Mouse (Mus musculus) C2C12 (cell line): Measurements from ENCODE around the gene Gm10840. TPM values are rescaled to one million over a fixed set of nuclear protein-coding genes. Genes with fewer than 3 reads are reported as not detected.
"Not testable (repeated sequence)": the region's sequence is repeated elsewhere in the genome, so short reads cannot be mapped to it uniquely, and the experiment has no call there.

Experiments used
- H3K27me3 ChIP-seq: one replicate; pipeline ENCODE4 v1.6.1; 2011; ENCODE audit not compliant: control insufficient read depth, insufficient read depth, insufficient read length
- H3K36me3 ChIP-seq: one replicate; pipeline ENCODE4 v1.6.1; 2011; ENCODE audit not compliant: control insufficient read depth, insufficient read depth
- H3K4me3 ChIP-seq: one replicate; pipeline ENCODE4 v1.5.1; 2011; ENCODE audit warnings: mild to moderate bottlenecking, control low read depth; ENCODE audit not compliant: poor library complexity, insufficient read depth, severe bottlenecking
- H3K79me2 ChIP-seq: one replicate; pipeline ENCODE4 v1.6.1; 2011; ENCODE audit not compliant: control insufficient read depth, insufficient read depth
- H3K79me3 ChIP-seq: one replicate; pipeline ENCODE4 v1.6.1; 2011; ENCODE audit warnings: low read depth, control low read depth
- H3ac ChIP-seq: one replicate; pipeline ENCODE3; 2011; ENCODE audit warnings: low read depth; ENCODE audit not compliant: control insufficient read depth, insufficient read length
- CEBPB ChIP-seq: IDR thresholded peaks from one replicate; pipeline ENCODE4 v1.6.1; 2011; ENCODE audit warnings: low read depth, mild to moderate bottlenecking, control low read depth, moderate library complexity
- CTCF ChIP-seq: IDR thresholded peaks from one replicate; pipeline ENCODE4 v1.5.1; 2011; ENCODE audit not compliant: control insufficient read depth, insufficient read depth, insufficient read length
- FOSL1 ChIP-seq: IDR thresholded peaks from one replicate; pipeline ENCODE4 v1.8.0; 2011; ENCODE audit warnings: mild to moderate bottlenecking, low read length; ENCODE audit not compliant: poor library complexity, insufficient read depth, severe bottlenecking
- MAX ChIP-seq: IDR thresholded peaks from one replicate; pipeline ENCODE4 v1.6.1; 2011; ENCODE audit warnings: mild to moderate bottlenecking, control low read depth
- MYOD1 ChIP-seq: IDR thresholded peaks from one replicate; pipeline ENCODE4 v1.6.1; 2011; ENCODE audit warnings: low read depth; ENCODE audit not compliant: control insufficient read depth, insufficient read length
- MYOG ChIP-seq: IDR thresholded peaks from one replicate; pipeline ENCODE4 v1.6.1; 2011; ENCODE audit not compliant: control insufficient read depth, insufficient read length; ENCODE audit errors: extremely low read depth
- USF1 ChIP-seq: IDR thresholded peaks from one replicate; pipeline ENCODE4 v1.6.1; 2011; ENCODE audit warnings: low read depth, mild to moderate bottlenecking, control low read depth, moderate library complexity
- polyA plus RNA-seq: library from polyadenylated mRNA; unstranded; fragments of >200 nt; fragmentation: generic; extraction: Trizol; gene quantifications from one replicate; pipeline ENCODE4 v1.2.1, GENCODE M21; 2012; ENCODE audit warnings: missing spikeins

Gm10840 gene
- polyA plus RNA-seq, 1 experiment, result not detected

DNA sequence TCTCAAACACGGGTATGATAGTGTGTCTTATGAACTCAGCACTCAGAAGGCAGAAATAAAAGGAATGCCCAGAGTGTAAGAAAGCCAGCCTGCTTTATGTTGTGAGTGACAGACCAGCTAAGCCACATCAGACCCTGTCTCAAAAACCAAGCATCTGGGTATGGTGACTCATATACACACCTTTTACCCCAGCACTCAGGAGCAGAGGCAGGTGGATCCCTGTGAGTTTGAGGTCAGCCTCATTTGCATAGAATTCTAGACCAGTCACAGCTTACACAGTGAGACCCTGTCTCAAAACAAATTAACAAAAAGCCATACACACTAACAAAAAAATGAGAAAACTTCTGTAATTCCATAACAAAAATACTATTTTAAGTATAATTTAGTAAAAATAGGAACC is 34.8 kb upstream of the Gm10840 start:
- Histone ChIP-seq H3ac (no peak overlapping the region), H3K36me3 (peaks cover 67% of the 10 kb centered on the region)

DNA sequence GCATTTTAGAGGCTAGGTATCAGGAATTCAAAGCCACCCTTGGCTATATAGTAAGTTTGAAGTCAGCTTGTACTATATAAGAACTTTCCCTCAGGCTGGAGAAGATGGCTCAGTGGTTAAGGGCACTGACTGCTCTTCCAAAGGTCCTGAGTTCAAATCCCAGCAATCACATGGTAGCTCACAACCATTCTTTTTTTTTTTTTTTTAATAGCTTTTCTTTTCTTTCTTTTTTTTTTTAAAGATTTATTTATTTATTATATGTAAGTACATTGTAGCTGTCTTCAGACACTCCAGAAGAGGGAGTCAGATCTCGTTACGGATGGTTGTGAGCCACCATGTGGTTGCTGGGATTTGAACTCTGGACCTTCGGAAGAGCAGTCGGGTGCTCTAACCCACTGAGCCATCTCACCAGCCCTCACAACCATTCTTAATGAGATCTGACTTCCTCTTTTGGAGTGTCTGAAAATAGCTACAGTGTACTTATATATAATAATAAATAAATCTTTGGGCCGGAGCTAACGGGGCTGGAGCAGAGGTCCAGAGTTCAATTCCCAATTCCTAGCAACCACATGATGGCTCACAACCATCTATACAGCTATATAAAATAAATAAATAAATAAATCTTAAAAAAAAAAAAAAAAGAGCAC is 33.8 kb upstream of the Gm10840 start:
- not testable (repeated sequence) for H3K79me3 ChIP-seq, H3K27me3 ChIP-seq, H3K4me3 ChIP-seq, H3K79me2 ChIP-seq, H3ac ChIP-seq
- H3K36me3 ChIP-seq, result peaks cover 67% of the 10 kb centered on the region

More for the DNA sequence above, 34.8 kb upstream of the Gm10840 start:
- no peaks in the 10 kb centered on the region for H3K79me3 ChIP-seq
- H3K27me3 ChIP-seq, result no peaks in the 10 kb centered on the region
- no peak overlapping the region for H3K4me3 ChIP-seq
- H3K79me2 ChIP-seq, result no peaks in the 10 kb centered on the region
- TF ChIP-seq MAX, result no peak
- TF ChIP-seq CEBPB, result no peak
- TF ChIP-seq MYOG, result no peak
- TF ChIP-seq FOSL1, result no peak
- no peak for TF ChIP-seq USF1
- no peak for TF ChIP-seq MYOD1
- TF ChIP-seq CTCF, result no peak

- Histone ChIP-seq H3ac (no peak overlapping the region), H3K4me3 (no peak overlapping the region), H3K36me3 (peaks cover 67% of the 10 kb centered on the region), H3K79me2 (no peaks in the 10 kb centered on the region), H3K79me3 (no peaks in the 10 kb centered on the region), H3K27me3 (no peaks in the 10 kb centered on the region)
- TF ChIP-seq CEBPB (no peak), USF1 (no peak), MYOG (no peak), CTCF (no peak)
Measured at GRCm38 (mm10) chr11:106129477-106129876, 31.2 kb upstream of the Gm10840 start.

- no peak overlapping the region for H3K4me3 ChIP-seq
- H3K27me3 ChIP-seq, result no peaks in the 10 kb centered on the region
- no peaks in the 10 kb centered on the region for H3K79me2 ChIP-seq
- H3ac ChIP-seq, result no peak overlapping the region
- no peaks in the 10 kb centered on the region for H3K79me3 ChIP-seq
- no peak for TF ChIP-seq USF1
- TF ChIP-seq FOSL1, result no peak
- no peak for TF ChIP-seq MYOD1
- TF ChIP-seq MAX, result no peak
- peaks cover 54% of the 10 kb centered on the region for H3K36me3 ChIP-seq
Measured at GRCm38 (mm10) chr11:106132516-106132915, 28.1 kb upstream of the Gm10840 start.

DNA sequence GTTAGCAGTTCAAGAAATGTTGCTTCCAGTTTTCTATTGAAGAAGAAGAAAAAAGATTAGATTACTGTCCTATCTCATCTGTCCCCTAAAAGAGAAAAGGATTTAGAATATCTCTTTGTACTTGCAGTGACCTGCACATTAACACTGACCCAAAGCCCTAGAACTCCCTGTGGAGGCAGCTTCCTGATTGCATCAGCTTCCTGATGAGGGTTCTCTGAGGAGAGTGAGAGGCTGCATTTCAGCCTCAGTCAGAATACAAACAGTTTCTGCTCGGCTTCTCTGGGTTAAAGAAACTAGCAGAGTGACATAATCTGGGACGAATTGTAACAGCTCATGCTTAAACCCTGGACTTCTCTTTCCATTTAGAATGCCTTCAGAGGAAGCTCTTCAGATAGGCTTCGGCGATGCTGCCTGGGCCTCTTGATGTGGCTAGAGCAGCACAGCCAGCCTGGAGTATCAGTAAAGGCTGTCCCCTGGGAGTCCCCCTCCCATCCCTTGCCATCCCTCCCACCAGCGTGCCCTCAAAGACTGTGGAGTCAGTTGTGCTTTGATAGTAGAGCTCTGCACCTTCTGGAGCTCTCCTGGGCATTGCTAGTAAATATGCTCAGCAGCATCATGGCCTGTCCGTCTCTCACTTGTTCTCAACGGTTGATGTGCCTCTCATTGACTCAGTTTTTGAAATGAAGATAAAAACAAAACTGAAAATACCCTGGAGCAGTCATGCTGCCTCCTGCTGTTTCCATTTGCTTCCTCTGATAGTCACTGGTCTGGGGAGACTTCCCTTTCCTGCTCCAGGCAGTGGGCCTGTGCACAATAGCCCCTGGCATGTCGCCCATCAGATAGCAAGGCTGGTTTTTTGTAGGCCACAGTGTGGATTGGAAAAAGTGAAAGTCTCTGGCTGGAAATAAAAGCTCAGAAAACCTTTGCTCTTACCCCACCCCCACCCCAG is 25.8 kb upstream of the Gm10840 start:
- Histone ChIP-seq H3K27me3 (no peaks in the 10 kb centered on the region), H3K4me3 (no peak overlapping the region), H3K36me3 (peaks cover 40% of the 10 kb centered on the region), H3K79me3 (no peaks in the 10 kb centered on the region), H3ac (no peak overlapping the region), H3K79me2 (no peaks in the 10 kb centered on the region)
- TF ChIP-seq CEBPB (no peak), MAX (no peak), USF1 (no peak), FOSL1 (no peak), CTCF (no peak), MYOG (no peak), MYOD1 (no peak)

- Histone ChIP-seq H3ac (no peak overlapping the region), H3K36me3 (peaks cover 90% of the 10 kb centered on the region), H3K27me3 (no peaks in the 10 kb centered on the region), H3K4me3 (no peak overlapping the region), H3K79me2 (no peaks in the 10 kb centered on the region), H3K79me3 (no peaks in the 10 kb centered on the region)
- TF ChIP-seq MYOG, result no peak
- no peak for TF ChIP-seq FOSL1
- no peak for TF ChIP-seq MYOD1
- TF ChIP-seq MAX, result no peak
- TF ChIP-seq CTCF, result no peak
- no peak for TF ChIP-seq CEBPB
Measured at GRCm38 (mm10) chr11:106151219-106151618, 9.4 kb upstream of the Gm10840 start.
